Mouse (Mus musculus): Measurements from ENCODE around the gene Ppp1r18.

GRCm38 (mm10) chr17:35836991-35837422, 28.4 kb upstream of the Ppp1r18 start:
- no peak for TF ChIP-seq POLR2A (IDR thresholded peaks at IDR 0.05; ENCODE audit: extremely low read depth, insufficient read depth, low read length)
- no peak for TF ChIP-seq CTCF (IDR thresholded peaks at IDR 0.05; ENCODE audit: low read depth, low read length)
